Mouse (Mus musculus): ENCODE data around the gene Mob3a. TPM values are rescaled to one million over a fixed set of nuclear protein-coding genes. Genes with fewer than 3 reads are reported as not detected.

The Mob3a gene
- polyA plus RNA-seq, 1 experiment, result 261 TPM

GRCm38 (mm10) chr10:80668614-80669013 is 33.2 kb downstream of the Mob3a start:
- TF ChIP-seq POLR2A (IDR thresholded peaks at IDR 0.05; ENCODE audit: control insufficient read depth, extremely low read depth, insufficient read depth, low read length, poor library complexity) (no peak), CTCF (IDR thresholded peaks at IDR 0.05; ENCODE audit: borderline replicate concordance, control insufficient read depth, extremely low read depth, insufficient read depth, low read length, poor library complexity) (no peak)
- Histone ChIP-seq H3K27ac (ENCODE audit: control insufficient read depth, insufficient read depth, low read length) (no peak overlapping the region), H3K36me3 (ENCODE audit: control insufficient read depth, insufficient read depth, low read length) (peaks cover 71% of the 10 kb centered on the region), H3K4me3 (ENCODE audit: control insufficient read depth, insufficient read depth, low read length) (no peak overlapping the region), H3K4me1 (replicated peaks; ENCODE audit: control insufficient read depth, insufficient read depth, low read length) (peaks cover 55% of the 10 kb centered on the region), H3K27me3 (ENCODE audit: control insufficient read depth, insufficient read depth, low read length) (no peaks in the 10 kb centered on the region)
- DNase-seq, result no peak
- WGBS, result 83% methylated on average over 11 of the region's 11 CpGs

GRCm38 (mm10) chr10:80666837-80667412 is 34.9 kb downstream of the Mob3a start:
- Histone ChIP-seq H3K27ac (ENCODE audit: control insufficient read depth, insufficient read depth, low read length) (no peak overlapping the region), H3K27me3 (ENCODE audit: control insufficient read depth, insufficient read depth, low read length) (no peaks in the 10 kb centered on the region), H3K4me1 (replicated peaks; ENCODE audit: control insufficient read depth, insufficient read depth, low read length) (peaks cover 49% of the 10 kb centered on the region), H3K36me3 (ENCODE audit: control insufficient read depth, insufficient read depth, low read length) (peaks cover 66% of the 10 kb centered on the region), H3K4me3 (ENCODE audit: control insufficient read depth, insufficient read depth, low read length) (no peak overlapping the region)
- no peak for DNase-seq
- TF ChIP-seq POLR2A (IDR thresholded peaks at IDR 0.05; ENCODE audit: control insufficient read depth, extremely low read depth, insufficient read depth, low read length, poor library complexity), result no peak
- TF ChIP-seq CTCF (IDR thresholded peaks at IDR 0.05; ENCODE audit: borderline replicate concordance, control insufficient read depth, extremely low read depth, insufficient read depth, low read length, poor library complexity), result no peak
- 97% methylated on average over 19 of the region's 19 CpGs for WGBS

GRCm38 (mm10) chr10:80665981-80666733 is 35.6 kb downstream of the Mob3a start:
- 57% methylated on average over 10 of the region's 10 CpGs for whole genome bisulfite sequencing
- peaks cover 58% of the 10 kb centered on the region for H3K36me3 ChIP-seq (ENCODE audit: control insufficient read depth, insufficient read depth, low read length)
- H3K4me1 ChIP-seq (replicated peaks; ENCODE audit: control insufficient read depth, insufficient read depth, low read length), result peaks cover 42% of the 10 kb centered on the region
- no peak for DNase-seq
- no peaks in the 10 kb centered on the region for H3K27me3 ChIP-seq (ENCODE audit: control insufficient read depth, insufficient read depth, low read length)
- no peak overlapping the region for H3K27ac ChIP-seq (ENCODE audit: control insufficient read depth, insufficient read depth, low read length)
- no peak overlapping the region for H3K4me3 ChIP-seq (ENCODE audit: control insufficient read depth, insufficient read depth, low read length)
- TF ChIP-seq CTCF (IDR thresholded peaks at IDR 0.05; ENCODE audit: borderline replicate concordance, control insufficient read depth, extremely low read depth, insufficient read depth, low read length, poor library complexity), result no peak
- no peak for TF ChIP-seq POLR2A (IDR thresholded peaks at IDR 0.05; ENCODE audit: control insufficient read depth, extremely low read depth, insufficient read depth, low read length, poor library complexity)

- Histone ChIP-seq H3K27ac (ENCODE audit: control insufficient read depth, insufficient read depth, low read length) (peak overlapping the region; percentile 16; the same call in 1 of the 2 replicates), H3K4me1 (replicated peaks; ENCODE audit: control insufficient read depth, insufficient read depth, low read length) (peaks cover 39% of the 10 kb centered on the region), H3K4me3 (ENCODE audit: control insufficient read depth, insufficient read depth, low read length) (no peak overlapping the region), H3K36me3 (ENCODE audit: control insufficient read depth, insufficient read depth, low read length) (peaks cover 51% of the 10 kb centered on the region), H3K27me3 (ENCODE audit: control insufficient read depth, insufficient read depth, low read length) (no peaks in the 10 kb centered on the region)
- 63% methylated on average over 4 of the region's 4 CpGs for WGBS
- DNase-seq, result no peak
- TF ChIP-seq CTCF (IDR thresholded peaks at IDR 0.05; ENCODE audit: borderline replicate concordance, control insufficient read depth, extremely low read depth, insufficient read depth, low read length, poor library complexity) (no peak), POLR2A (IDR thresholded peaks at IDR 0.05; ENCODE audit: control insufficient read depth, extremely low read depth, insufficient read depth, low read length, poor library complexity) (no peak)
These were observed 36.3 kb downstream of the Mob3a start for GRCm38 (mm10) chr10:80665459-80665858.

- no peak for DNase-seq
- TF ChIP-seq CTCF (IDR thresholded peaks at IDR 0.05; ENCODE audit: borderline replicate concordance, control insufficient read depth, extremely low read depth, insufficient read depth, low read length, poor library complexity) (no peak), POLR2A (IDR thresholded peaks at IDR 0.05; ENCODE audit: control insufficient read depth, extremely low read depth, insufficient read depth, low read length, poor library complexity) (no peak)
- WGBS, result 28% methylated on average over 10 of the region's 10 CpGs
- H3K4me1 ChIP-seq (replicated peaks; ENCODE audit: control insufficient read depth, insufficient read depth, low read length), result peaks cover 39% of the 10 kb centered on the region
- no peaks in the 10 kb centered on the region for H3K27me3 ChIP-seq (ENCODE audit: control insufficient read depth, insufficient read depth, low read length)
- no peak overlapping the region for H3K4me3 ChIP-seq (ENCODE audit: control insufficient read depth, insufficient read depth, low read length)
- peak overlapping the region; percentile 63 for H3K27ac ChIP-seq (ENCODE audit: control insufficient read depth, insufficient read depth, low read length)
- peaks cover 47% of the 10 kb centered on the region for H3K36me3 ChIP-seq (ENCODE audit: control insufficient read depth, insufficient read depth, low read length)
These were observed 36.8 kb downstream of the Mob3a start for GRCm38 (mm10) chr10:80665016-80665380.

- Histone ChIP-seq H3K36me3 (ENCODE audit: control insufficient read depth, insufficient read depth, low read length) (peaks cover 41% of the 10 kb centered on the region), H3K27me3 (ENCODE audit: control insufficient read depth, insufficient read depth, low read length) (no peaks in the 10 kb centered on the region), H3K4me1 (replicated peaks; ENCODE audit: control insufficient read depth, insufficient read depth, low read length) (peaks cover 39% of the 10 kb centered on the region), H3K27ac (ENCODE audit: control insufficient read depth, insufficient read depth, low read length) (peak overlapping the region; percentile 63), H3K4me3 (ENCODE audit: control insufficient read depth, insufficient read depth, low read length) (no peak overlapping the region)
- no peak for DNase-seq
- WGBS, result 12% methylated on average over 16 of the region's 16 CpGs
- TF ChIP-seq POLR2A (IDR thresholded peaks at IDR 0.05; ENCODE audit: control insufficient read depth, extremely low read depth, insufficient read depth, low read length, poor library complexity) (no peak), CTCF (IDR thresholded peaks at IDR 0.05; ENCODE audit: borderline replicate concordance, control insufficient read depth, extremely low read depth, insufficient read depth, low read length, poor library complexity) (no peak)
These were observed 37.4 kb downstream of the Mob3a start for GRCm38 (mm10) chr10:80664197-80665015.
